Mouse (Mus musculus): Measurements from ENCODE around the gene Dst. TPM values are rescaled to one million over a fixed set of nuclear protein-coding genes. Genes with fewer than 3 reads are reported as not detected.

The Dst gene
- polyA plus RNA-seq, 1 experiment from 2014 or later, result 49.1 TPM

DNA sequence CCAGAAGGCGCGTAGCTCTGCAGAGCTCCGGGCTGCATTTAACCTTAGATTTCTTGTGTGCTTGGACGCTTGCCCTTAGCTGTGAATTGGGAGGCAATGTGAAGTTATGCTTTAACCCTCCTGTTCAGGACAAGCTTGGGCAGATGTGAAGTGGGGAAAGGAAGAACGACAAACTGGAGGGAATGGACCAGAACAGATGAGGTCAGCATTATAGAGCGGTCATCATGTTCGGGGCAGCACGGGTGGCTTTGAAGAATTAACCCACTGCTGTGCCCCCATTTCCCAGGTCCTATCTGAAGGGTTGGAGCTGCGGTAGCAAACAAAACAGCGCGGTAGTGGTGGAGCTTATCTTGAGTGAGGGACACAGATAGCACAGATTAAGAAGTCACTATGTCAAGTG lies 84.8 kb downstream of the Dst start:
- WGBS, result 91% methylated on average over 11 of the region's 11 CpGs
- no peak for ATAC-seq (ENCODE audit: low FRiP score, low read depth)

GRCm38 (mm10) chr1:33994201-33994600 lies 86.2 kb downstream of the Dst start:
- Histone ChIP-seq H3K27ac (no peak overlapping the region), H3K27me3 (replicated peaks) (no peaks in the 10 kb centered on the region), H3K4me1 (no peaks in the 10 kb centered on the region), H3K36me3 (no peaks in the 10 kb centered on the region), H3K4me2 (replicated peaks) (no peak overlapping the region), H3K9me3 (no peaks in the 10 kb centered on the region), H3K4me3 (no peak overlapping the region), H3K9ac (no peak overlapping the region)
- 73% methylated on average over 9 of the region's 9 CpGs for WGBS
- no peak for ATAC-seq (ENCODE audit: low FRiP score, low read depth)

More for the DNA sequence above, 84.8 kb downstream of the Dst start:
- H3K36me3 ChIP-seq, result no peaks in the 10 kb centered on the region
- no peaks in the 10 kb centered on the region for H3K9me3 ChIP-seq
- H3K4me1 ChIP-seq, result no peaks in the 10 kb centered on the region
- no peaks in the 10 kb centered on the region for H3K27me3 ChIP-seq (replicated peaks)
- H3K9ac ChIP-seq, result no peak overlapping the region
- no peak overlapping the region for H3K27ac ChIP-seq
- no peak overlapping the region for H3K4me2 ChIP-seq (replicated peaks)
- no peak overlapping the region for H3K4me3 ChIP-seq

GRCm38 (mm10) chr1:33995386-33995785 lies 87.4 kb downstream of the Dst start:
- ATAC-seq (ENCODE audit: low FRiP score, low read depth), result no peak
- 89% methylated on average over 6 of the region's 6 CpGs for WGBS

DNA sequence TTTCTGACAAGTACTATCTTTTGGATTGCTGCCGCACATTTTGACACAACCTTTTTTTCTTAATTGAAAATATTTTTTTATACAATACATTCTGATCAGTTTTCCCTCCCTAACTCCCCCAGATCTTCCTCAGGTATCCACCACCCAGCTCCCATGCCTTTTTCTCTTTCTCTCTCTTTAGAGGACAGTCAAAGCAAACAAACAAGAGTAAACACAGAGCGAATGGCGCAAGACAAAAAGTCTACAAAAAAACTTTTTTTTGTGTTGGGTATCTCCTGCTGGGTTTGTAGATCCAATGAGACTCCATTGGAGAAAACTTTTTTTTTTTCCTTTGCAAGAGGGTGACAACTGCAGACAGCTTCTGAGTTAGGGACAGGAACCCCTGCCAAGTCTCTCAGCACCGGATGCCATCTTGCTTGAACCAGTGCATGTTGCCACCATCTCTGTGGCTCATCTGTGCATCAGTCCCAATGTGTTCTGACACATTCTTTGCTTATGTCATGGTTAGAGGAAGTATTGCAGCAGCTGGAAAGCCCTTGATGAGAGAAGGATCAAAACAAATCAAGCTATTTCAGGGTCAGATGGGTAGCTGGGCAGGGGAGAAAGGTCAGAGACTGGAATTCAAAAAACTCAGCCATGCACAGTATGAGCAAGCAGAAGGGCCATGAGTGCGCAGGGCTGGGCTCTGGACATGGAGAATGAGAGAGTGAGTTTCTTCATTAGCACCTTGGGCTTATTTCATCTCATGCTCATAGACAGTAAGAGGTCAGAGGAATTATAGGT lies 88.3 kb downstream of the Dst start:
- H3K36me3 ChIP-seq, result no peaks in the 10 kb centered on the region
- H3K9me3 ChIP-seq, result no peaks in the 10 kb centered on the region
- H3K4me3 ChIP-seq, result no peak overlapping the region
- H3K9ac ChIP-seq, result no peak overlapping the region
- WGBS, result 83% methylated on average over 5 of the region's 5 CpGs
- H3K4me1 ChIP-seq, result no peaks in the 10 kb centered on the region
- no peaks in the 10 kb centered on the region for H3K27me3 ChIP-seq (replicated peaks)
- ATAC-seq (ENCODE audit: low FRiP score, low read depth), result no peak
- no peak overlapping the region for H3K4me2 ChIP-seq (replicated peaks)
- H3K27ac ChIP-seq, result no peak overlapping the region

More at GRCm38 (mm10) chr1:33995386-33995785, 87.4 kb downstream of the Dst start:
- H3K9me3 ChIP-seq, result no peaks in the 10 kb centered on the region
- H3K4me1 ChIP-seq, result no peaks in the 10 kb centered on the region
- no peak overlapping the region for H3K4me3 ChIP-seq
- H3K4me2 ChIP-seq (replicated peaks), result no peak overlapping the region
- H3K36me3 ChIP-seq, result no peaks in the 10 kb centered on the region
- no peak overlapping the region for H3K27ac ChIP-seq
- no peak overlapping the region for H3K9ac ChIP-seq
- H3K27me3 ChIP-seq (replicated peaks), result no peaks in the 10 kb centered on the region

DNA sequence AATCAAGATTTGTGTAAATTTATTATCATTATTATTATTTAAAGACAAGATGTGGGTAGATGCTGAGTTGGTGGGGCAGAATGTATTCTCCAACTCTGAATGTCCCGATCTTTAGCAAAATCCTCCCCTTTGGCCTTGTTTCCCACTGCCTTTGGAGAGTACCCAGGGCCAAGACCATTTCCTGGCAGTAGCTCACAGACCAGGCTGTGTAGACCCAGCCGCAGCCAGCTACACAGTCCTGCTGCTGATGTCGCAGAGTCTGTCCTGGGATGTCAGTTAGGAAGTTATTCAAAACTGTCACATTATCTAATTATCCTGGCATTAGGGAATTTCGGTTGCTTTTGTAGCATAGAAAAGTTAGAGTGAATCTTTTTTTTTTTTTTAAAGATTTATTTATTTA lies 94.3 kb downstream of the Dst start:
- no peaks in the 10 kb centered on the region for H3K9me3 ChIP-seq
- ATAC-seq (ENCODE audit: low FRiP score, low read depth), result no peak
- no peak overlapping the region for H3K4me3 ChIP-seq
- H3K27ac ChIP-seq, result no peak overlapping the region
- H3K27me3 ChIP-seq (replicated peaks), result no peaks in the 10 kb centered on the region
- 91% methylated on average over 4 of the region's 4 CpGs for WGBS
- peaks cover 17% of the 10 kb centered on the region for H3K4me1 ChIP-seq
- H3K36me3 ChIP-seq, result no peaks in the 10 kb centered on the region
- no peak overlapping the region for H3K4me2 ChIP-seq (replicated peaks)
- H3K9ac ChIP-seq, result no peak overlapping the region

GRCm38 (mm10) chr1:34002970-34003369 lies 94.9 kb downstream of the Dst start:
- Histone ChIP-seq H3K4me2 (replicated peaks) (no peak overlapping the region), H3K9me3 (no peaks in the 10 kb centered on the region), H3K9ac (no peak overlapping the region), H3K36me3 (no peaks in the 10 kb centered on the region), H3K4me3 (no peak overlapping the region), H3K4me1 (peaks cover 23% of the 10 kb centered on the region), H3K27me3 (replicated peaks) (no peaks in the 10 kb centered on the region), H3K27ac (no peak overlapping the region)
- WGBS, result 33% methylated on average over 9 of the region's 9 CpGs
- ATAC-seq (ENCODE audit: low FRiP score, low read depth), result no peak

DNA sequence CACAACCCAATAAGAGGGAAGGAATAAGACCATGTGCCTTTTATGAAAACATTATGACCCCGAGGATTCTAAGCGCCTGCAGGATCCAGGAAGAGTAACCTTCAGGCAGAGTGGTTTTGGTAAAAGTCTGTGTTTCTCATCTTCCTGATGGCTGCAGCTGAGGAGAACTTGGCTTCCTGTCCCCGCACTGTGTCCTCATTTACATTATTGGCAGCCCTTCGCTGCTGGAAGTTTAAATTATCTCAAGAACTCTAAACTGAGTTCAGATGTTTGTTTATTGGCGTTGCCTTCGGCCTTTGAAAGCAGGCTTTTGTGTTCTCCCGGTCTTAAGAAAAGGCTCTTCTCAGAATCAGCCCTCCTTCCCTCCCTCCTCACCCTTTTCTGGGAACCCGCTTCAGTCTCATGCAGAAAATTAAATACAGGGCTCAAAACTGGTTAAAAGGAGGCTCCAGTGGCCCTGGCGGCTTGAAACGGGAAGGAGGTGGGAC lies 97.3 kb downstream of the Dst start:
- Histone ChIP-seq H3K27ac (0 out of 2 replicates have a peak overlapping the region, but pooled peaks have one; percentile 46), H3K36me3 (no peaks in the 10 kb centered on the region), H3K4me1 (peaks cover 26% of the 10 kb centered on the region), H3K9me3 (no peaks in the 10 kb centered on the region), H3K27me3 (replicated peaks) (no peaks in the 10 kb centered on the region), H3K4me2 (replicated peaks) (peak overlapping the region; percentile 73), H3K9ac (no peak overlapping the region), H3K4me3 (peak overlapping the region; percentile 58)
- peak; percentile 30 for ATAC-seq (ENCODE audit: low FRiP score, low read depth)
- 2% methylated on average over 10 of the region's 10 CpGs for WGBS

GRCm38 (mm10) chr1:34005726-34006638 lies 98.0 kb downstream of the Dst start:
- WGBS, result under 1% methylated on average over 29 of the region's 29 CpGs
- Histone ChIP-seq H3K4me1 (peaks cover 26% of the 10 kb centered on the region), H3K4me3 (peak overlapping the region; percentile 58)

DNA sequence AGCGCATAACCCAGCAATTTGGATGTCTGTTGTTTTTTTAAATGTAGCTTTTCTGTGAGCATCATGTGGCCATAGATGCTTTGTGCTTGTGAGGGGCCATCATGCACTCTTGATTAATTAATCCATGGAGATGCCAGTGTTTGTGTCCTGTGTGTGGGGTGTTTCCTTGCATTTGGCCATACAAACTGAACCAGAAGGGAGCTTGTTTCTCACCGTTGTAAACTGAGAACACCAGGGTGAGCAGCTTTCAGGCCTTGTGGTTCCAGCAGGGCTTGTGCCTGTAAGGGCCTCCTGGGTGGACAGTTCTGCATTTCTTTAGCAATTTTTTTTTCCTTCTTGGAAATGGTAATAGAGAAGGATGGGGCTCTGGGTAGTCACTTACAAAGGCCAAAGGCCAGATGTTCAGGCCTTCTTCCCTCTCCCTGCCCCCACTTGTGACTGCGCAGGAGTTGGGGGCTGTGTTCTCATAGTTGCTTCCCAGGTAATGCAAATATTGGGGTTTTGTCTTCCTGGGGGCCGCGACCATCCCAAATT lies 98.9 kb downstream of the Dst start:
- H3K9me3 ChIP-seq, result no peaks in the 10 kb centered on the region
- H3K4me3 ChIP-seq, result peak overlapping the region; percentile 58
- no peak for ATAC-seq (ENCODE audit: low FRiP score, low read depth)
- H3K27ac ChIP-seq, result no peak overlapping the region
- 9% methylated on average over 5 of the region's 5 CpGs for WGBS
- peaks cover 31% of the 10 kb centered on the region for H3K4me1 ChIP-seq
- H3K4me2 ChIP-seq (replicated peaks), result peak overlapping the region; percentile 73
- peak overlapping the region; percentile 65 for H3K9ac ChIP-seq
- H3K36me3 ChIP-seq, result no peaks in the 10 kb centered on the region
- H3K27me3 ChIP-seq (replicated peaks), result no peaks in the 10 kb centered on the region

More at GRCm38 (mm10) chr1:34005726-34006638, 98.0 kb downstream of the Dst start:
- H3K9ac ChIP-seq, result peak overlapping the region; percentile 65
- no peaks in the 10 kb centered on the region for H3K27me3 ChIP-seq (replicated peaks)
- ATAC-seq (ENCODE audit: low FRiP score, low read depth), result peak; percentile 76
- H3K36me3 ChIP-seq, result no peaks in the 10 kb centered on the region
- H3K4me2 ChIP-seq (replicated peaks), result peak overlapping the region; percentile 73
- H3K9me3 ChIP-seq, result no peaks in the 10 kb centered on the region
- H3K27ac ChIP-seq, result peak overlapping the region; percentile 46; the same call in 1 of the 2 replicates

- Histone ChIP-seq H3K36me3 (no peaks in the 10 kb centered on the region), H3K4me1 (peaks cover 34% of the 10 kb centered on the region), H3K27ac (no peak overlapping the region), H3K9ac (peak overlapping the region; percentile 65; the same call in 1 of the 2 replicates), H3K4me2 (replicated peaks) (peak overlapping the region; percentile 73), H3K4me3 (peak overlapping the region; percentile 58), H3K27me3 (replicated peaks) (no peaks in the 10 kb centered on the region), H3K9me3 (no peaks in the 10 kb centered on the region)
- ATAC-seq (ENCODE audit: low FRiP score, low read depth), result no peak
- 16% methylated on average over 4 of the region's 4 CpGs for WGBS
These were observed 99.4 kb downstream of the Dst start for GRCm38 (mm10) chr1:34007379-34007778.

DNA sequence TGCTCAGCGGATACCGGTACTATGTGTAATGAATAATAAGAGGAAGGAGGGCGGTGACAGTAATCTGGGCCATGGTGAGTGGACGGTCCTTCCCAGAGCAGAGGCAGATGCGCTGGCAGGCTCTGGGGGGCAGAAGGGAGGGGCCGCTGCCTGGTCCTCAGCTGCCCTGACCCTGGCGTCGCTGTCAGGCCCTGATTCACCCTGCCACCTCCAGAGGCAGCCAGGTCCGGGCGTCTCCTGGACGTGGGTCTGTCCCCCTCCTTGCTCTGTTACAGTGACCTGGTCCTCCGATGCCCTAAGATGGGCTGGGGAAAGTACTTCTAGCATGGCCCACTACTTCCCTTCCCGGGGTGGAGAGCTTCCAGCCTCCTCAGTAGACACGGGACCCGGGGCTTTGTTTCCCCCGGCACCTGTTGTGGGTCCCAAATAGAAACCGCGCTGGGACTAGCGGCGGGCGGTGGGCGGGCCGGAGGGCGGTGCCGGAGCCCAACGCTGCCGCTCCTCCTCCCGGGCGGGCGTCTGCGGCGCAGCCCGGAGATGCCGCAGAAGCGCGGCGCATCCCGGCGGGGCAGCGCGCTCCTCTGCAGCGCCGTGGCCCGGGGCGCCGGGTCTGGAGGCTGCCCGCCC lies 103.1 kb downstream of the Dst start:
- 0% methylated on average over 45 of the region's 47 CpGs for WGBS
- ATAC-seq (ENCODE audit: low FRiP score, low read depth), result peak; percentile 81
- Histone ChIP-seq H3K36me3 (no peaks in the 10 kb centered on the region), H3K4me3 (peak overlapping the region; percentile 86), H3K4me2 (replicated peaks) (peak overlapping the region; percentile 97), H3K9me3 (no peaks in the 10 kb centered on the region), H3K9ac (peak overlapping the region; percentile 90), H3K27me3 (replicated peaks) (no peaks in the 10 kb centered on the region), H3K27ac (peak overlapping the region; percentile 70), H3K4me1 (peaks cover 24% of the 10 kb centered on the region)

All from neural tube, embryonic 12.5 days (tissue).